Mouse (Mus musculus): ENCODE results near the gene Foxj2. TPM values are rescaled to one million over a fixed set of nuclear protein-coding genes. Genes with fewer than 3 reads are reported as not detected.

Gene Foxj2
- total RNA-seq, 2 experiments from 2014 or later: 18.5 to 19.6 TPM

GRCm38 (mm10) chr6:122812716-122813115, 7.0 kb upstream of the Foxj2 start:
- DNase-seq: no peak

- no peak for DNase-seq
Measured at GRCm38 (mm10) chr6:122813640-122814039, 6.1 kb upstream of the Foxj2 start.

- DNase-seq: peak; percentile 19 to 67
Measured at GRCm38 (mm10) chr6:122820071-122820798, 521 bp downstream of the Foxj2 start.

GRCm38 (mm10) chr6:122820799-122821650, 1.3 kb downstream of the Foxj2 start:
- no peak for DNase-seq

- no peak for DNase-seq
Measured at GRCm38 (mm10) chr6:122821822-122822221, 2.1 kb downstream of the Foxj2 start.

- DNase-seq: no peak
Measured at GRCm38 (mm10) chr6:122824086-122824485, 4.4 kb downstream of the Foxj2 start.

GRCm38 (mm10) chr6:122825166-122825565, 5.5 kb downstream of the Foxj2 start:
- no peak for DNase-seq

GRCm38 (mm10) chr6:122825923-122826742, 6.4 kb downstream of the Foxj2 start:
- peak; percentile 62 to 73 for DNase-seq

GRCm38 (mm10) chr6:122828086-122828485, 8.4 kb downstream of the Foxj2 start:
- DNase-seq: peak; percentile 42 to 60

- DNase-seq: no peak
Measured at GRCm38 (mm10) chr6:122832880-122833279, 13.2 kb downstream of the Foxj2 start.

- peak; percentile 21 to 52 for DNase-seq
Measured at GRCm38 (mm10) chr6:122834365-122834764, 14.7 kb downstream of the Foxj2 start.

- no peak for DNase-seq
Measured at GRCm38 (mm10) chr6:122836974-122837373, 17.3 kb downstream of the Foxj2 start.

- DNase-seq: no peak
Measured at GRCm38 (mm10) chr6:122837539-122837938, 17.8 kb downstream of the Foxj2 start.

GRCm38 (mm10) chr6:122843759-122844158, 24.0 kb downstream of the Foxj2 start:
- DNase-seq: no peak

- DNase-seq: no peak
Measured at GRCm38 (mm10) chr6:122852696-122853095, 33.0 kb downstream of the Foxj2 start.

- DNase-seq: no peak
Measured at GRCm38 (mm10) chr6:122854552-122854951, 34.8 kb downstream of the Foxj2 start.

- peak; percentile 44 to 50 for DNase-seq
Measured at GRCm38 (mm10) chr6:122855955-122856354, 36.2 kb downstream of the Foxj2 start, which contains the start of gene C3ar1. C3ar1 (minus strand) TSS chr6:122856161.

- no peak for DNase-seq
Measured at GRCm38 (mm10) chr6:122862434-122862833, 42.7 kb downstream of the Foxj2 start.

- no peak for DNase-seq
Measured at GRCm38 (mm10) chr6:122862871-122863270, 43.2 kb downstream of the Foxj2 start.

- DNase-seq: peak in 1 of 2 experiments; percentile 19
Measured at GRCm38 (mm10) chr6:122867914-122868313, 48.2 kb downstream of the Foxj2 start.

- DNase-seq: peak; percentile 27 to 28
Measured at GRCm38 (mm10) chr6:122869846-122870245, 50.1 kb downstream of the Foxj2 start.

GRCm38 (mm10) chr6:122872800-122873199, 53.1 kb downstream of the Foxj2 start:
- DNase-seq: no peak
